Mouse (Mus musculus) lung, adult 2 months (tissue): ENCODE data around the gene Pcna.

Experiments used
- CTCF ChIP-seq: fragments of 200-500 bp; IDR thresholded peaks from 2 replicates; pipeline ENCODE4 v1.5.1; 2011; ENCODE audit warnings: mild to moderate bottlenecking, low read length, control low read depth; ENCODE audit not compliant: insufficient read depth
- POLR2A ChIP-seq: fragments of 200-500 bp; IDR thresholded peaks from 2 replicates; pipeline ENCODE4 v1.6.1; 2011; ENCODE audit warnings: low read depth, mild to moderate bottlenecking, control low read depth, low read length, borderline replicate concordance; ENCODE audit errors: extremely low read depth

- TF ChIP-seq CTCF (no peak), POLR2A (no peak)
Measured at GRCm38 (mm10) chr2:132235291-132235690, 17.8 kb downstream of the Pcna start.
